Mouse (Mus musculus) 416B (cell line): Measurements from ENCODE around the gene Gm20388.

Source experiments
- DNase-seq: peaks from one replicate; pipeline ENCODE4 v3.0.0; 2011; ENCODE audit warnings: low read depth

Gene Gm20388

GRCm38 (mm10) chr8:121359131-121359981 is 1448.7 kb downstream of the Gm20388 start:
- DNase-seq: no peak

- no peak for DNase-seq
Measured at GRCm38 (mm10) chr8:121360001-121360400, 1449.4 kb downstream of the Gm20388 start.

GRCm38 (mm10) chr8:121361166-121361565 is 1450.5 kb downstream of the Gm20388 start:
- no peak for DNase-seq

GRCm38 (mm10) chr8:121364646-121365045 is 1454.0 kb downstream of the Gm20388 start:
- DNase-seq: no peak

- DNase-seq: no peak
Measured at GRCm38 (mm10) chr8:121365150-121365549, 1454.5 kb downstream of the Gm20388 start.

- no peak for DNase-seq
Measured at GRCm38 (mm10) chr8:121366655-121367054, 1456.0 kb downstream of the Gm20388 start.

- DNase-seq: no peak
Measured at GRCm38 (mm10) chr8:121368799-121369198, 1458.2 kb downstream of the Gm20388 start.

GRCm38 (mm10) chr8:121369378-121369777 is 1458.7 kb downstream of the Gm20388 start:
- no peak for DNase-seq

- DNase-seq: no peak
Measured at GRCm38 (mm10) chr8:121371287-121371686, 1460.6 kb downstream of the Gm20388 start.

- no peak for DNase-seq
Measured at GRCm38 (mm10) chr8:121371911-121372638, 1461.4 kb downstream of the Gm20388 start.

- no peak for DNase-seq
Measured at GRCm38 (mm10) chr8:121372639-121372986, 1462.0 kb downstream of the Gm20388 start.

GRCm38 (mm10) chr8:121374284-121374683 is 1463.6 kb downstream of the Gm20388 start:
- no peak for DNase-seq

GRCm38 (mm10) chr8:121374777-121375176 is 1464.1 kb downstream of the Gm20388 start:
- DNase-seq: no peak

GRCm38 (mm10) chr8:121376116-121376950 is 1465.7 kb downstream of the Gm20388 start:
- no peak for DNase-seq

GRCm38 (mm10) chr8:121377680-121378079 is 1467.0 kb downstream of the Gm20388 start:
- DNase-seq: no peak

- peak; percentile 44 for DNase-seq
Measured at GRCm38 (mm10) chr8:121379387-121379786, 1468.7 kb downstream of the Gm20388 start.

- DNase-seq: peak; percentile 53
Measured at GRCm38 (mm10) chr8:121382583-121383241, 1472.1 kb downstream of the Gm20388 start.

GRCm38 (mm10) chr8:121385540-121385939 is 1474.9 kb downstream of the Gm20388 start:
- no peak for DNase-seq

- no peak for DNase-seq
Measured at GRCm38 (mm10) chr8:121390608-121391007, 1480.0 kb downstream of the Gm20388 start.

- DNase-seq: no peak
Measured at GRCm38 (mm10) chr8:121391254-121391653, 1480.6 kb downstream of the Gm20388 start.

- no peak for DNase-seq
Measured at GRCm38 (mm10) chr8:121391771-121392170, 1481.1 kb downstream of the Gm20388 start.

- no peak for DNase-seq
Measured at GRCm38 (mm10) chr8:121392482-121392881, 1481.8 kb downstream of the Gm20388 start.
